Mouse (Mus musculus) kidney, postnatal 0 days (tissue): ENCODE data around the gene Calr. TPM values are rescaled to one million over a fixed set of nuclear protein-coding genes. Genes with fewer than 3 reads are reported as not detected.

Source experiments
- ATAC-seq: fragments of 200-750 bp; cut with Nextera tagmentation; replicated peaks from 2 replicates; pipeline ENCODE4 v1.8.0; 2017; ENCODE audit warnings: low read depth, moderate number of reproducible peaks, moderate TSS enrichment, moderate library complexity; ENCODE audit not compliant: low FRiP score
- DNase-seq: peaks from one replicate; pipeline ENCODE4 v3.0.0-alpha.2; 2016; ENCODE audit warnings: low spot score
- H3K27ac ChIP-seq: fragments of 300-500 bp; sonication (generic); 2 replicates; pipeline ENCODE4 v1.5.1; 2014; ENCODE audit warnings: mild to moderate bottlenecking
- H3K27me3 ChIP-seq: fragments of 300-500 bp; sonication (generic); 2 replicates; pipeline ENCODE4 v1.6.1; 2014; ENCODE audit warnings: low read length, mixed read lengths; ENCODE audit not compliant: insufficient read depth
- H3K36me3 ChIP-seq: fragments of 300-500 bp; sonication (generic); 2 replicates; pipeline ENCODE4 v1.6.1; 2014; ENCODE audit warnings: low read length, mixed read lengths; ENCODE audit not compliant: insufficient read depth
- H3K4me1 ChIP-seq: fragments of 300-500 bp; sonication (generic); replicated peaks from 2 replicates; pipeline ENCODE4 v1.6.1; 2014; ENCODE audit warnings: antibody characterized with exemption, low read length, mixed read lengths; ENCODE audit not compliant: insufficient read depth
- H3K4me2 ChIP-seq: fragments of 300-500 bp; sonication (generic); 2 replicates; pipeline ENCODE4 v1.6.1; 2014; ENCODE audit warnings: mild to moderate bottlenecking, low read length, moderate library complexity, mixed read lengths
- H3K4me3 ChIP-seq: fragments of 300-500 bp; sonication (generic); replicated peaks from 2 replicates; pipeline ENCODE4 v1.5.1; 2014; ENCODE audit warnings: low read depth, low read length
- H3K9ac ChIP-seq: fragments of 300-500 bp; sonication (generic); 2 replicates; pipeline ENCODE4 v1.6.1; 2014; ENCODE audit warnings: low read depth, low read length
- H3K9me3 ChIP-seq: fragments of 300-500 bp; sonication (generic); replicated peaks from 2 replicates; pipeline ENCODE4 v1.6.1; 2016; ENCODE audit warnings: low read length, inconsistent platforms, mixed read lengths
- CTCF ChIP-seq: IDR thresholded peaks from 2 replicates; pipeline ENCODE4 v1.5.1; 2016; ENCODE audit warnings: antibody characterized with exemption, low read depth, mild to moderate bottlenecking, moderate library complexity
- WGBS: fragments of 180-500 bp; shearing (Covaris S2); extraction: QIAGEN DNeasy Blood & Tissue Kit; methylation state at CpG from one replicate; pipeline ENCODE4 v1.1.7; 2014; 5-methylcytosine and 5-hydroxymethylcytosine counted together
- polyA plus RNA-seq: library from polyadenylated mRNA; unstranded; fragments of >200 nt; fragmentation: Nextera tagmentation; extraction: Ambion mirVana; gene quantifications from 2 replicates; pipeline ENCODE4 v1.2.1, GENCODE M21; 2015

Calr gene
- polyA plus RNA-seq, 1 experiment from 2014 or later = 644 TPM

- no peak for TF ChIP-seq CTCF
- no peaks in the 10 kb centered on the region for H3K27me3 ChIP-seq
- H3K9me3 ChIP-seq = no peaks in the 10 kb centered on the region
- no peak within 1 kb of the TSS for H3K9ac ChIP-seq
- no peak within 1 kb of the TSS for H3K27ac ChIP-seq
- H3K4me2 ChIP-seq = peak within 1 kb of the TSS; percentile 24; the same call in 1 of the 2 replicates
- H3K4me1 ChIP-seq = no peaks in the 10 kb centered on the region
- H3K4me3 ChIP-seq = no peak within 1 kb of the TSS
- no peak for DNase-seq
- no peaks in the 10 kb centered on the region for H3K36me3 ChIP-seq
- no peak for ATAC-seq
- WGBS = 52% methylated on average over 3 of the region's 3 CpGs
These were observed 24.0 kb downstream of the Calr start, which contains the start of gene Dand5 for GRCm38 (mm10) chr8:84822723-84823122. Gene Dand5, minus strand, starts transcription at chr8:84822823.

- no peak overlapping the region for H3K9ac ChIP-seq
- no peak for ATAC-seq
- no peak overlapping the region for H3K4me2 ChIP-seq
- no peak overlapping the region for H3K27ac ChIP-seq
- H3K27me3 ChIP-seq = no peaks in the 10 kb centered on the region
- no peaks in the 10 kb centered on the region for H3K36me3 ChIP-seq
- DNase-seq = no peak
- H3K4me1 ChIP-seq = no peaks in the 10 kb centered on the region
- H3K4me3 ChIP-seq = no peak overlapping the region
- no peak for TF ChIP-seq CTCF
- 81% methylated on average over 17 of the region's 17 CpGs for WGBS
- no peaks in the 10 kb centered on the region for H3K9me3 ChIP-seq
These were observed 30.6 kb downstream of the Calr start for GRCm38 (mm10) chr8:84816117-84816516.

- H3K27me3 ChIP-seq = no peaks in the 10 kb centered on the region
- H3K4me3 ChIP-seq = no peak overlapping the region
- ATAC-seq (peak; percentile 69), DNase-seq (peak; percentile 90)
- no peak overlapping the region for H3K27ac ChIP-seq
- no peak overlapping the region for H3K4me2 ChIP-seq
- H3K9me3 ChIP-seq = no peaks in the 10 kb centered on the region
- peak; percentile 97 for TF ChIP-seq CTCF
- 8% methylated on average over 9 of the region's 9 CpGs for WGBS
- H3K9ac ChIP-seq = no peak overlapping the region
- H3K36me3 ChIP-seq = no peaks in the 10 kb centered on the region
- no peaks in the 10 kb centered on the region for H3K4me1 ChIP-seq
These were observed 31.2 kb downstream of the Calr start for GRCm38 (mm10) chr8:84815547-84815946.

- Histone ChIP-seq H3K9ac (no peak overlapping the region), H3K27me3 (no peaks in the 10 kb centered on the region), H3K4me1 (no peaks in the 10 kb centered on the region), H3K4me2 (no peak overlapping the region), H3K27ac (no peak overlapping the region), H3K36me3 (no peaks in the 10 kb centered on the region), H3K9me3 (no peaks in the 10 kb centered on the region), H3K4me3 (no peak overlapping the region)
- WGBS = 47% methylated on average over 18 of the region's 19 CpGs
- DNase-seq (no peak), ATAC-seq (peak; percentile 12; the same call in 1 of the 2 replicates)
- TF ChIP-seq CTCF = no peak
These were observed 31.9 kb downstream of the Calr start for GRCm38 (mm10) chr8:84814555-84815441.

GRCm38 (mm10) chr8:84814240-84814554 is 32.5 kb downstream of the Calr start:
- Histone ChIP-seq H3K4me2 (no peak overlapping the region), H3K9ac (no peak overlapping the region), H3K4me3 (no peak overlapping the region), H3K4me1 (no peaks in the 10 kb centered on the region), H3K27me3 (no peaks in the 10 kb centered on the region), H3K27ac (no peak overlapping the region), H3K9me3 (no peaks in the 10 kb centered on the region), H3K36me3 (no peaks in the 10 kb centered on the region)
- ATAC-seq = no peak; the same call in 1 of the 2 replicates
- WGBS = 89% methylated on average over 11 of the region's 11 CpGs
- TF ChIP-seq CTCF = no peak
- no peak for DNase-seq

- Histone ChIP-seq H3K9ac (no peak overlapping the region), H3K27ac (no peak overlapping the region), H3K9me3 (no peaks in the 10 kb centered on the region), H3K4me2 (no peak overlapping the region), H3K4me3 (no peak overlapping the region), H3K27me3 (no peaks in the 10 kb centered on the region), H3K4me1 (no peaks in the 10 kb centered on the region), H3K36me3 (no peaks in the 10 kb centered on the region)
- ATAC-seq (no peak), DNase-seq (no peak)
- no peak for TF ChIP-seq CTCF
- WGBS = 84% methylated on average over 3 of the region's 3 CpGs
These were observed 32.9 kb downstream of the Calr start for GRCm38 (mm10) chr8:84813830-84814229.
